Mouse (Mus musculus) regulatory T cell (primary cell): ENCODE data around the gene Mgat5.

Source experiments
- in situ Hi-C: fragments of 300-600 bp; cut with MboI, MseI; formaldehyde crosslinking; loops from one replicate; pipeline ENCODE4 v1.15.1; 2025; ENCODE audit warnings: high pct_unique_total_duplicates

Gene Mgat5

DNA sequence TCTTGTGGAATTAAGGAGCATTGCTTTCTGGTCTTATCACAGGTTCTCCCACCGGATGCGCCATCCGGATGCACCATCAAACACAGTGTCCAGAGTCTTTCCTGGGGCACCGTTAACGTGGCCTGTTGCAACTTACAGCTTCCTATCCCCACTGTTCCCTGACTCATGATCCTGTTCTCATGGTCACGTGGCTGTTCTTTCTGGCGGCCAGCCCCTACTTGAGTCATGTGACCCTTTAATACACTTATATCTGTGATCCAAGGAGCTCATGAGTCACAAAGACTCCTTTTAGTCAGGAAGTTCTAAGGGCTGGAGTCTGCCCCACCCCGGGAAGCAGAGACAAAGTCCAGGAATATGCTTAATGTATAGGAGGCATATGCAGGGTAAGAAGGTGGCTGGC is 52.2 kb downstream of the Mgat5 start:
- in situ Hi-C loops, result no loop called here

DNA sequence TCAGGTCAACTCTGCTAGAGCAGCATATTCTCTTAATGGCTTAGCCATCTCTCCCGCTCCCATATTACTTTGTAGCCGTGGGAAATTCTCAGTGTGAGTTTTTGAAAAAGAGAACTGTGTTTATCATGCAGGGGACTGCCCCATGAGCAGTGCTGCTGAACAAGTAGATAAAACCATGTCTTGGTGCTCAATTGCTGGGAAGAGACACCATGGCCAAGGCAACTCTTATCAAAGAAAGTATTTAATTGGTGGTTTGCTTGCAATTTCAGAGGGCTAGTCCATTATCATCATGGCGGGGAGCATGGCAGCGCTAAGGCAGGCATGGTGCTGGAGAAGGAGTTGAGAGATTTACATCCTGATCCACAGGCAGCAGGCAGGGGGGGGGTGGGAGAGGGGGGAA is 54.9 kb downstream of the Mgat5 start:
- in situ Hi-C loops, result no loop called here

DNA sequence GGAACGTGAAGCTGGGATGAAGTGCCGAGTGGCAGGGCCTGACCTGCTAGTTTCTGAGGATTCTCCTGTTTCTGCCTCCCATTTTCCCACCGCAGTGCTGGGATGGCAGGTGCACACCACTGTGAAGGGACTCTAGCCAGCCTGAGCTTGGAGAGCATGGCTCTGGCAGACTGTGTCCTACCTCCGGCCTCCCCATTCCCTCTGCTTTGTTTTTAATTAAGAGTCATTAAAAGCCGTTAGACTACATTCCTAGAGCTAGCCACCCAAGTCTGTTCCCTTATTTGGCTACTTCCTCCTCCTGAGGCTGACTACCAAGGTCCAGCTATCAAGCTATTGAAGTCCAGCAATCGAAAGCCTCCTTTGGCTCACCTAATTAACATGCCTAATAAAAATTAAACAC is 56.2 kb downstream of the Mgat5 start:
- in situ Hi-C loops, result no loop called here

DNA sequence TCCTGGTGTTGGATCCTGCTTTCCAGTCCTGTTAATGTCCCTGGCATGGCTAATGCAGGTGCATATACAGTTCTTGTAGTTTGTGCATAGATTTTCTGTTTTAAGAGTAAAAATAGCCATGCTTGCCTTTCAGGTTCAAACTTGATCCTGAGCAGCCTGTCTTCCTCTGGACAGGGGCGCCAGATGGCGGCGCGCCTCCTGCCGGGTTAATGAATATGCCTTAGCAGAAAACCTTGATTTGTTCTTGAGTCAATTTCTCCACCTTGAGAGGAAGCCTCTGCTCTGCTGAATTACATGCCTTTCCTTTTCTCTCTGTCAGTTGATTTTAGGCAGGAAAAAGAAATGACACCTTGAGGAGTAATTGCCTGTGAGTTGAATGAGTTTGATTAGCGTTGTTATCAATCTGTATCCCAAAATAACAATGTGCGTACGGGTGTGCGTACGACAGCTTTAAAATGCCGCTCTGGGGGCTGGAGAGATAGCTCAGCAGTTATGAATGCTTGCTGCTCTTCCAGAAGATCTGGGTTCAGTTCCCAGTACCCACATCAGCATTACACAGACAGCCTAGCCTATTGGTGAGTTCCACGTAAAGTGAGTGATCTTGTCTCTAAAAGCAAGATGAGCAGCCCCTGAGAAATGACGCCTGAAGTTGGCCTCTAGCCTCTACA is 57.5 kb downstream of the Mgat5 start:
- in situ Hi-C loops, result no loop called here

DNA sequence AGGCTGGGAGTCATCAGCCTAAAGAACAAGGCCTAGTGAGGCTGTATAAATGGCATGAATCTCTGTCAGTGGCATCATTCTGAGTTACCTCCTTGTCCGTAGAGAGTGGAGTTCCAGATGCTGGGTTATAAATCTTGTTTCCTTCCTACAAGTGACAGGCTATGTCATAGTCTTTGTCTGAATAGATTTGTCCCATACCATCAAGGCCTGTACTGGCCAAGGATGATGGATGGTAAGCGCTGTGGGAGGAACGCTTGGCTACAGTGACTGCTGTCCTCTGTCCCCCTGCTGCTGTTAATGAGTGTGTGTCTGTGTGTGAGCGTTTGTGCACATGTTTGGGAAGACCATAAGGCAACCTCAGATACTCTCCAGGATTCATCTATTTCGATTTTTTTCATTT is 63.2 kb downstream of the Mgat5 start:
- in situ Hi-C loops, result no loop called here

DNA sequence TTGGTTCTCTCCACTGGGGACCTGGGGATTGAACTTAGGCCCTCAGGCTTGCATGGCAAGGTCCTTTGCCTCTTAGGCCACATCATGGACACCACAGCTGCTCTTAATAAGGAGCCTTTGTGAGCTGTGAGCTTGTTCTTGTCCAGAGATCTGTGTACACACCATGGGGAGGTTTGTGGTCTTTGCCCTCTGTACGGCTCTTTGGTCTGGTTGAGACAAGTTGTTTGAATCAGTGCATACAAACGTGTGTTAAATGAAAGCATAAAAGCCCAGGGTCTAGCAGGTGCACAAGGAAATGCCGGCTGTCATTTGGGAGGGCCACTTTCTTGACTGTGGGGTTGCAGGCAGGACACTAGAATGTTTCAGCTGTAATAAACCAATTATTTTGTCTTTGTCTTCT is 64.5 kb downstream of the Mgat5 start:
- in situ Hi-C loops, result no loop called here

DNA sequence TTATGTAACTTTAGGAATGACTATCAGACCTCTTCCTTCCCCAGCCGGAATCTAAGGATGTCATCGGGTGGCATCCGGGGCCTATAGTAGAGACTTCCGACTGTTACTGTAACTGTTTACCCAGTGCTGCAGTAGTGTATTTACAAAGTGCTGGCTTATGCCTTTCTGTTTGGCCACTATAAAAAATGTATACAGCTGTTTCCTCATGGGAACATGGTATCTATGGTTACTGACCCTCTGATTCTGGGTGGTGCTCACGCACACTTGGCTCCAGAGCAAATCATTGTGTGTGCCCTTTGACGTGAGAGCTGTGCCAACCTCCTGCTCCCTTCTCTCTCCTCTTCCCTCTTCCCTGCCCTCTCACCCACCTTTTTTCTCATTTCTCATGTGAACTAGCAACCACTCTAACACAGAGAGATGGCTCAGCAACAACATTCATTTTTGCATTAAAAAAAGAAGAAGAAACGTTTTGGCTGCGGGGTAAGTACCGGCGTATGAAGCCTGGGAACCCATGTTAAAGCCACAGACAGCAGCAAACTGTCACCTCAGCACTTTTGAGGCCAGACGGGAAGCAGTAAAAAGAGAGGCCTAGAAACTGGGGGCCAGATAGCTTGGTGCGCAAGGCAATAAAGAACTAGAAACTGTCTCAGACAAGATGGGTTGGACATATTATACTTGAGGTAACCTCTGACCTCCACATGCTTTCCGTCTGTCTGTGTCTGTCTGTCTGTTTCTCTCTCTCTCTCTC is 65.6 kb downstream of the Mgat5 start:
- in situ Hi-C loops, result no loop called here

DNA sequence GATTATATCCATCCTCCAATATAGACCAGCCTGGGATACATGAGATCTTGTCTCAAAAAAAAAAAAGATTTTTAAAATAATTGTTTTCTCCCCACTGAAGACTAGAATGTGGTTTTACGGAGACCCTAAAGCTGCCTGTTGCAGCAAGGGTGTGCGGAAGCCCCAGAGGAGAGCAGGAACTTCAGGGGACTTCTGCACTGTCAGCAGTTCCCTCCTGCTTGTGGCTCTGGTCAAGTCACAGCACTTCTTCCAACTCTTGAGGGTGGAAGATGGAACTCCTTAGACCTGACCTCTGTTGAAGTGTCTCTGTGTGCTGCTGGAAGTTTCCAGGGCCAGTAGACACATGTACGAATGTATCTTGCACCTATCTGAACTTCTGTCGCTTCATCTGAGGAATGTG is 66.3 kb downstream of the Mgat5 start:
- in situ Hi-C loops, result no loop called here

DNA sequence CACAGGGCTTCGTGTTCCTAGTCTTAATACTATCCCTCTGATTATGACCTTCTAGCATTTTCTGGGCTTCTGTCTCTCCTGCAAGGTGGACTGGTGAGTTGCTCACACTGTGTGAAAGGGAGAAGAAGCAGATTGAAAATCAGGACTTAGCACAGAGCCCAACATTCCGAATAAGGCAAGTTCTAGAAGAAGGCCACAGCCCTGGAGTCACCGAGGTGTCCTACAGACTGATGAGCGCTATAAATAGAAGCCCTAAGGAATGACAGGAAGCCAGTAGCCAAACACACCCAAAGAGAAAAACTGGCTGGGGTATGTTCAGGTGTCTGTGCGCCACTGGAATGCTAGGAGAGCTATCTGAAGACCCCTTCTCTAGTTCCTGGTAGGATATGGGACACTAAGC is 68.5 kb downstream of the Mgat5 start:
- in situ Hi-C loops, result no loop called here

DNA sequence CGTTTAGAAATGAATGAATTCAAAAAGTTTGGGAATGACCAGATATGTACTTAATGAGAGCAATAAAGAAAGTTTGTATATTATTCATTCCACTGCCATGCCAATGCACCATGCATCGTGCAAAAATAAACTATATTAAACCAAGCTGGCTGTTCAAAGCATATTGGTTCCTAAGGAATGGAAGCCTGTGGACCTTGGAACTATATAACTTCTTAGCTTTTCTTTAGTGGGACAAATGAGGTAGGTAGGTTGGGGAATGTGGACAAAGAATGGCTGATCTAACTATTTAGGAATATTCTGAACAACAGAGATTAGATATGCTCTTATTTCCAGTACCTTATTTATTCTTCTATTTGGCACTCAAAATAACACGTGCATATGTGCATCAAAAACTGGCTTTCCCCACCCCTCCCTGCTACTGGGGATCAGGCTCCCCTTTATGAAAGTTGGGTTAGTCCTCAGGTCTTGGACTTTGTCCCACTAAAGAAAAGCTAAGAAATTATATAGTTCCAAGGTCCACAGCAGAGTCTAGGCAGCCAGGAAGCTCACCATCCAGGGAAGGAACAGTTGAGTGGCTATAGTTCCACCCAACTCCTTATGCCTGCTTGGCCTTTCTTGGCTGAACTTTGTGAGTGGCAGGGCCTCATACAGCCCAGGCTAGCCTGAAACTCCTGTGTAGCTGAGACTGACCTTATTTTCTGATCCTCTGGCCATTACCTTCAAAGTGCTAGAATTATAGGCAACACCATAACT is 70.9 kb downstream of the Mgat5 start:
- in situ Hi-C loops, result no loop called here

DNA sequence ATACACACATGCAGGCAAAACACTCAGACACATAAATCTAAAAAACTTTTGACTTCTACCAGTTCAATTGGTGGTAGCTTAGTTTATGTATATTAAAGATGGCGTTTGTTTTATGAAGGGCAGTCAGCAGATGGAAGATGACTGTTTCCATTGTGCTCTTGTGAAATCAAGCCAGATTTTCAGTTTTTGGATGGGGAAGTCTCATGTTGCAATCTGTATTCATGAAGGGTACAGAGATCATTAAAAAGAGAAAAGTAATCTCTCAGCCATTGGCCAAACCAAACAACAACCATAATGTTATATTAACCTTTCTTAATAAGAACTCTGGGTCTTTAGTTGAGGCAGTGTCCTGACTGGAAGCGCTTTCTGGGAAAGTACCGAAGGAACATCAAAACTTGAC is 73.3 kb downstream of the Mgat5 start:
- in situ Hi-C loops, result no loop called here

DNA sequence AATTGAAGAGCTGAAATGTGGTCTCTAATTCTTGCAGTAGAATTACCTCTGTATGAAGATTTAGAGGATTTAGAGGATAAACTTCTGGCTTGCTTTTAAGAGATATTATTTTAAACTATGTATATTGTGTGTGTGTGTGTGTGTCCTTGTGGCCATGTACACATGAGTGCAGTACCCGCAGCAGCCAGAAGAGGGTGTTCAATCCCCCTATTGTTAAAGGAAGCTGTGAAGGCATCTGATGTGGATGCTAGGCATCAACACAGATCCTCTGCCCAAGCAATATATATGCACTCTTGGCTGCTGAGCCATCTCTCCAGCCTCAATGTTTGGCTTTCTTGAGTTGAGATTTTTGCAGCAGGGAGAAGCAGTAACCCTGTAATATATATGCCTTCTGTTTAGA is 75.4 kb downstream of the Mgat5 start:
- in situ Hi-C loops, result no loop called here

DNA sequence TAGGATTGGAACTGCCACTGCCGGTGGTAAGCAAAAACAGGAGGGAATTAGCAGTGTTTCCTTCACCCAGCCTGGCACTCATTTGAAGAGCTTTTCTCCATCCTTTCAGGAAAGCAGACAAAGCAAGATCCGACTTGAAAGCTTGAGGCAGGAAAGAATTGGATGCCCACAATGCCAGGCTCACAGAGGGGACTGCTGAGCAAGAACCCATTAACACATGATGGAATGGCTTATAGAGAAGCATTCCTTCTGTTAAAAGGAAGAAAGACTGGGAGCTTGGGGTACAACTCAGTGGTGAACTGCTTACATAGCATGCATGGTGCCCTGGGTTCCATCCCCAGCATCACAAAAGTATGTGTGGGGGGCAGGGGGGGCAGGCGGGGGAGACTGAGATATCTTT is 80.2 kb downstream of the Mgat5 start:
- in situ Hi-C loops, result no loop called here

DNA sequence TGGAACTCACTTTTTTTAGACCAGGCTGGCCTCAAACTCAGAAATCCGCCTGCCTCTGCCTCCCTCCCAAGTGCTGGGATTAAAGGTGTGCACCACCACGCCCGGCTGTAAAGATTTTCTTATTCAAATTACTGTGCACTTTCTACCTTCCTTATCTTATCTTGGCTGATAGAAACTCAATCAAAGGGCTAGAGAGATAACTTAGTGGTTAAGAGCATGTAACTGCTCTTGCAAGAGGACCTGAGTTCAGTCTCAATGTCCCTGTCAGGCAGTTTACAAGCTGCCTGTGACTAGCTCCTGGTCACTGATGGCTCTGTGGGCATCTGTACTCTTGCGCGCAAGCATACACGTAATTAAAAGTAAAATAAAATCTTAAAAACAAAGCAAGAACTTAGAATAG is 82.7 kb downstream of the Mgat5 start:
- in situ Hi-C loops, result no loop called here

DNA sequence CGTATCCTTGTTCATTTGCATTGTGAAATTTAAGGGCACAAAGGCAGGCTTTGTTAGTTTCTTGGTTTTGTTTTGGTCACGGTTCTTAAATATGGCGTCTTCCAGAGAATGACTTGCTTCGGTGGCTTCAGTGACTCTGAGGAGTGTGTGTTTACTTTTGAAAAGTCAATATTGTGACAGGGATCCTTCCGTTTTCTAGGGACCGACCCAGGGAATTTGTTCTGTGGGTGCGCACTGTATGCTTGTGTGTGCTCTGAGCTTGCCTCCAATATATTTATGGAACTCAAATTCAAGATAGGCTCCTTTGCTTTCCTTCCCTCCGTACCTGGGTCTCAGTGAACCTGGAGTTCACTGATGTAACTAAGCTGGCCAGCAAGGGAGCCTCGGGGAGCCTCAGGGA is 86.1 kb downstream of the Mgat5 start:
- in situ Hi-C loops, result no loop called here

DNA sequence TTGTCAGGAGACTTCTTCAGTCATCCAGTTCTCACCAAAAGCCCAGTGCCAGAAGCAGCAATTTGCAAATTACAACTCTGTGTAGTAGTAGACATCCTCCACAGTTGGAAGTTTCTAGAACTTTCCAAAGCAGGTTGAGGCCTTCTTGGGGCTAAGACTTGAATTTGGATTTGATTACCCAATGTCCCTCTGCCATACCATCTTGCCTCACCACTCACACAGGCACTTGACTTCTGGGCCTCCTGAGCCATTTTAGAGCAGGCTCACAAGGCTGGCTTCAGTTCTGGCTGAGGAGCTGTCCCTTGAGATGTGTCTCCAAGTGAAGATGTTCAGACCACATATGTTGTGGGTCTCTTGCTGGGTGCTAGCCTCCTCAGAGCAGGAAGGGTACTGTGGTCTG is 86.9 kb downstream of the Mgat5 start:
- in situ Hi-C loops, result no loop called here

DNA sequence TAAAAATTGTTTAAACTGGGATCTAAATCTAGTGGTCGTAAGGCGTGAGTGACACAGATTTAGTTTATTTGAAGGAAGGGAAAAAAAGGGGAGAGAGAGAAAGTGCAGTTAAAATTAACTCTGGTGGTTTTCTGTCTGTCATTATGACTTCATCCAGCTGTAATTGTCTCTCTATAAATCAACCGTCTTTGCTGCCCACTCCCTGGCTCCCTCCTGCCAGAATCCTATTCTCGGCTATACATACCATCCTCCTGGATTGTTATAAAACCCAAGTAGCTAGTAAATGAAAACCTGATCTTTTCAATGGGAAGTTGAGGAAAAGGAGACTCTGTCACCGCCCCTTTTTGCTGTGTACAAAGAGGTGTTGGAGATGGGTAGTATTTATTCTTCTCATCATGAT is 88.5 kb downstream of the Mgat5 start:
- in situ Hi-C loops, result no loop called here

DNA sequence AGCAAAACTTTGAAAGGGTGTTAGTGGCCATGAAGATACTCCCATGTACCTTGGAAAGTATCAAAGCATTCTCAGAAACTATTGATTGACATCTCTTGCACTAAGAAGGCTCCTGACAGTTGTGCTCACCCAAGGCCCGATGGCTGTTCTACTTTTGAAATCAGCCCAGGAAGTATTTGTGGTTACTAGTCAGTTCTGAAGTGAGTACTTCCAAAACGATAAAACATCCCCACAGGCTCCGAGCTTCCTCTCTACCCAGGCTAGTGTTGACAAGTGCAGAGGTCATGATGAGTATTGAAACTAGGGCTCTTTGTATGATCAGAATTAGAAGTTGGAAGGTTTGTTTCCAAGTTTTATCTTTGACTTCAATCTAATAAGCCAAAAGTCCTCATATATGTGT is 92.0 kb downstream of the Mgat5 start:
- in situ Hi-C loops, result no loop called here

DNA sequence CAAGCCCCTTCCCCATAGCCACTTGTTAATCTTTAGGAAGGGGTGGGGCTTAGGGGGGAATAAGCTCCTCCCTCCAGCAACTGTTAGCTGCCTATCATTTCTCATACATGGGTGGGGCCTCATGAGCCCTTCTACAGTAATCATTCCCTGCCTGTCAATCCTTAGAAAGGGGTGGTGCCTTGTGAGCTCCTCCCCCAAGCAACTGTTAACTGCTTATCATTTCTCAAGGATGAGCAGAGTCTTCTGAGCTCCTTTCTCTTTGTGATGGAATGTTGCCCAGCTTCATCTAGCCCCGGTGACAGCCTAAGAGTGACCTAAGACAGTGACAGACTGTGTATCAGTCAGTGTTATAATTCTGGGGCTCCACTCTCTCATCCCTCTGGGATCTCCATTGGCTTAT is 95.0 kb downstream of the Mgat5 start:
- in situ Hi-C loops, result loop anchor here (5.0 kb wide), 2 partner anchors 57 to 92 kb away; partner anchors contain the start of gene Mgat5

DNA sequence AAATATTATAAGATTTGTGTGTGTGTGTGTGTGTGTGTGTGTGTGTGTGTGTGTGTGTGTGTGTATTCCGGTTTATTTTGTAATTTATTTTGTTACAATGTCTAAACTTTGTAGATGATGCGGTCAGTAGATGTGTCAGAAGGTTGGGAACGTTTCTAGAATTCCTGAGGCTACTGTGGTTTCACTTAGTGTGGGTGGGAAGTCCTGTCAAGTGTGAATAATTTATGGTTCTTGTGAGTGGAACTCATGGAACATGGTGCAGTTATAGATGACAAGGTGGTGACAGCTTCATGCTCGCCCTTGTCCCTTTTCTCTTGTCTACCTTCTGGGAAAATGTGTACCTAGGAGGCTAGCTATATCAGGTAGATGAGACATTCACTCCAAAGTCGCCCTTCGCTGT is 96.2 kb downstream of the Mgat5 start:
- in situ Hi-C loops, result loop anchor here (5.0 kb wide), 2 partner anchors 59 to 94 kb away; partner anchors contain the start of gene Mgat5

DNA sequence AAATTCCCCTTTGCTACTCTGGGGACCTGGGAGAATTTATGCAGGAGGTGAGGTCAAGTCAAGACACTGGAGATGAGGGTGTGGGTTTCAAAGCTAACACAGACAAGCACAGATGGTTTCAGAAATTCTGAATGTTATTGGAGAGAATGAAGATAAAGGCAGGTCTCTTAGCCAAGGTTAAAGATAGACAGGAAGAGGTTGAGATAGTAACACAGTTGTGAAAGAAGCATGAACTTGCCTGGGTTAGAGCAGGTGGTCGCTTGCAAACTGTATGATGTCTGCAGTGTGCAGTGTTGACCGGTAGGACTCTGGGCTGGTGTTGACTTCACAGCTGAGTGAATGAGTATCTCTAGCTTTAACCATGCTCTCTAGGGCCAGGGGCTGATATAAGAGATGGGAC is 97.8 kb downstream of the Mgat5 start:
- in situ Hi-C loops, result loop anchor here (5.0 kb wide), 2 partner anchors 60 to 95 kb away; partner anchors contain the start of gene Mgat5

DNA sequence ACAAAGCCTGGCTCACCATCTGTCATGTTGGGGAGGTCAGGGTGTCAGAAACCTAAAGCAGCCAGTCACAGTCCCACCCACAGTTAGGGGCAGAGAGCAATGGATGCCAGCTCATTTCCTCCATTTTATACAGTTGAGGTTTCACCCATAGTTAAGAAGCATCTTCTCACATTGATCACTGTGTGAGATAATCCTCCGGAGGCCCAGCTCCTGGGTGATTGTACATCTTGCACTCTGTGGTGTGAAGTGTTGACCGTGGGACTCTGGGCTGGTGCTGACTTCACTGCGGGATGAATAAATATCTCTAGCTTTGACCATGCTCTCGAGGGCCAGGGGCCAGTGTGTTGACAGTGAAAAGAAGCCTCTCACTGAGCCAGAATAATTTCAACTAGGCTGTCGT is 99.0 kb downstream of the Mgat5 start:
- in situ Hi-C loops, result loop anchor here (5.0 kb wide), 2 partner anchors 61 to 96 kb away; partner anchors contain the start of gene Mgat5

DNA sequence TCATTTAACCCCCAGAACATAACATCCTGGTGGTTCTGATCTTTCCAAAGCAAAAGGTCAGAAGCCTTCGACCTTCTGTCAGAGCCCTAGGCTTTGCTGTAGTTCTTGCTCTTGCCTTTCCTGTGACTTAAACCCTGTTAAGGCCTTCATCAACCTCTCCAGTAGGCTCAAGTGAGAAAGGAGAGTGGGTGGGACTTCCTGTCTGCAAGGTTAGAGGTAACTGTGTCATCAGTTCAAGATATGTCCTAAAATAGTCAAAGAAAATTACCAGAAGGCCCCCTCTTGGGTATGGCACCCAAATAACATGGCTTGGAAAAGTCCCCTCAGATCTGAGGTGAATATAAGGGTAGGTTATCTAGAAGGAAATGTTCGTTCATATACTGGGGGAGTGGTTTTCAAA is 99.5 kb downstream of the Mgat5 start:
- in situ Hi-C loops, result loop anchor here (5.0 kb wide), 2 partner anchors 62 to 97 kb away; partner anchors contain the start of gene Mgat5
